Mouse (Mus musculus) cerebellum, adult 2 months (tissue): ENCODE results near the gene Tmem115.

Experiments used
- CTCF ChIP-seq: fragments of 200-500 bp; IDR thresholded peaks from 2 replicates; pipeline ENCODE4 v1.5.1; 2011; ENCODE audit warnings: low read depth, mild to moderate bottlenecking, control low read depth, low read length, moderate library complexity, borderline replicate concordance; ENCODE audit not compliant: insufficient read depth
- POLR2A ChIP-seq: fragments of 200-500 bp; IDR thresholded peaks from 2 replicates; pipeline ENCODE4 v1.6.1; 2011; ENCODE audit warnings: low read length, control low read depth, borderline replicate concordance; ENCODE audit not compliant: insufficient read depth

DNA sequence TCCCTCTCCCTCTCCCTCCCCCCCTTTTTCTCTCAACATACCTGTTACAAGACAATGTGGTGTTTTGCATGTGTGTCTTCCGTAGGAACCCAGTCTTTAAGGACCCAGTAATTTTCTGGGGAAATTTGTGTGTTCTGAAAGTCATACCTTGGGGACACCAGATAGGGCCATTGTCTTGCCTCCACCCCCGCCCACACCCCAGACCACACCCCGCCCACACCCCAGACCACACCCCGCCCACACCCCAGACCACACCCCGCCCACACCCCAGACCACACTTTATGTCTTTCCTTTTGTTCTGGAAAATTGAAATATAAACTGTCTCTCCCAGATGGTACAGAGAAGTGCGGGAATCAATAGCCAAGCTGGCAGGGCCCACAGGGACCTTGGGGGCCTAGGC, 43.1 kb upstream of the Tmem115 start:
- TF ChIP-seq CTCF (no peak), POLR2A (no peak)
